Mouse (Mus musculus): ENCODE data around the gene Arntl.
A peak's percentile ranks its signal among the peaks of the same experiment; 100 is the strongest.

Gene Arntl

DNA sequence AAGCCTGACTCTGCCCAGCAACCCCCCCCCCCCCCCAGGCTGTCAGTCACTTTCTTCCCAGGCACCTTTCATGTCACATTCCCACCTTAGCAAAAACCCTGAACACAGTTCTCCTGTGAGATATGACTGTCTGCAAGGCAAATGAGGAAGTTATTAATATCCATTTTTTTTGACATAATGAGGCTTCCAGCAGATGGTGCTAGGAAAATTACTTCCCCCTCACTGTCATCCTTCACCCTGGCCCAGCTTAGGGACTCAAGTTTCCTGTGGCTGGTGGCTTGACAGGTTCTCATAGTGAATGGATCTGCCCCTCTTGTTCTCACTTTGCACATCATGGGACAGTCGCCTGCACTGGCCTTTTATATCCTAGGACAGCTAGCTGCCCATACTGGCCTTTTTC, 81.9 kb downstream of the Arntl start:
- no peak for DNase-seq (ENCODE audit: low read depth, low spot score)

DNA sequence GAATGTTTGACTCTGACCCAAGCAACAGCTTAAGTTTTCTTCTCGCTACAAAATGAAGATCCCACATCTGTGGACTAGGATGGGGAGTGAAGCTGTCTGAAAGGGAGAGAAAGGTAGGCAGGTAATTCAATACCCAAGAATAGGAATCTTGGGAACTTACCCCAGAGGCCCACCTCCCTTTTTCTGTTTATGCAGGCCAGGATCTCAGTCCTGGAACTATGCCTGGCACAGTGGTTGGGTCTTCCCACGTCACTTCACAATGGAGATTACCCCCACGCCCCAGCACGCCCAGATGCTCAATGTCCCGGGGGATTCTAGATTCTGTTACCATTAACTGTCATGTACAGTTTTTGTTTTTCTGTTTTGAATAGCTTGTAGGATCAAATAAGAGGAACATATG, 84.5 kb downstream of the Arntl start:
- DNase-seq (ENCODE audit: low read depth, low spot score), result no peak

GRCm38 (mm10) chr7:113292193-113292592, 84.9 kb downstream of the Arntl start:
- DNase-seq (ENCODE audit: low read depth, low spot score), result no peak

GRCm38 (mm10) chr7:113294598-113294997, 87.3 kb downstream of the Arntl start:
- DNase-seq (ENCODE audit: low read depth, low spot score), result no peak

- peak; percentile 93 for DNase-seq (ENCODE audit: low read depth, low spot score)
Observed at GRCm38 (mm10) chr7:113295077-113295890, 88.0 kb downstream of the Arntl start.

GRCm38 (mm10) chr7:113297813-113298212, 90.5 kb downstream of the Arntl start:
- DNase-seq (ENCODE audit: low read depth, low spot score), result no peak

DNA sequence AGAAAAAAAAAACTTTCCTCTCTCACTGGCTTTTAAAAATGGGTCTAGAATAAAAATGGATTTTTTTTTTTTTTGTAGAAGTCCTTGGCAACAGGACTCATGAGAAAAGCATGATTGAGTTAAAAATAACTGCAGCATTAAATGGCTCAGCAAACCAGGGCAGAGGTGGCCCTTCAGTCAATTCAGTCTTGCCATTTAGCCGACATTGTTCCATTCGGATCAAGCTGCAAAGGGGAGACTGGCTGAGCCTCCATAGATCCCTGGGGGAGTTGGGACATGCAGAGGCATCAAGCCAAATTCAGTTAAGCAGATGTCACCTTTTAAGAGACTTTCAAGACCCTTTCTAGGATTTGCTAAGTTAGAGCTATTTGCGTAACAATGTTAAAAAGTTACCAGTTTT, 102.9 kb downstream of the Arntl start:
- no peak for DNase-seq (ENCODE audit: low read depth, low spot score)

- DNase-seq (ENCODE audit: low read depth, low spot score), result peak; percentile 70
Observed at GRCm38 (mm10) chr7:113311784-113312183, 104.5 kb downstream of the Arntl start.

GRCm38 (mm10) chr7:113320128-113320527, 112.9 kb downstream of the Arntl start:
- DNase-seq (ENCODE audit: low read depth, low spot score), result no peak

GRCm38 (mm10) chr7:113334036-113334435, 126.8 kb downstream of the Arntl start:
- DNase-seq (ENCODE audit: low read depth, low spot score), result no peak

DNA sequence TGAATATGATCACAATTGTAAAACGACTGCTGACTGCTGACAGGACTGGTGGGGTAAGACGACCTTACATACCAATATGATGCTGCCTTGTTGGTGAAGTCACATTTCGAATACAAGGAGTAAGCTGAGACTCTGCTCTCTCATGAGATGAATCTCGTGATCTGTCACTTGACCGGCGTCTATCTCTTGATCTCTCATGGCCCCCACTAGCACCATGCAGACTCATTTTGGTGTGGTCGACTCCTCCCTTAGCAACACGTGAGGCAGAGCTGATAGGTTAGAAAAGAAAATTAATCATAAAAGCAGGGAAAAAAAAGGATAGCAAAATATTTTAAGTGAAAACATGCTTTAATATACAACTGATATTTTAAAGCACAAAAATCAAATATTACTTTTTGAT, 128.0 kb downstream of the Arntl start:
- no peak for DNase-seq (ENCODE audit: low read depth, low spot score)

DNA sequence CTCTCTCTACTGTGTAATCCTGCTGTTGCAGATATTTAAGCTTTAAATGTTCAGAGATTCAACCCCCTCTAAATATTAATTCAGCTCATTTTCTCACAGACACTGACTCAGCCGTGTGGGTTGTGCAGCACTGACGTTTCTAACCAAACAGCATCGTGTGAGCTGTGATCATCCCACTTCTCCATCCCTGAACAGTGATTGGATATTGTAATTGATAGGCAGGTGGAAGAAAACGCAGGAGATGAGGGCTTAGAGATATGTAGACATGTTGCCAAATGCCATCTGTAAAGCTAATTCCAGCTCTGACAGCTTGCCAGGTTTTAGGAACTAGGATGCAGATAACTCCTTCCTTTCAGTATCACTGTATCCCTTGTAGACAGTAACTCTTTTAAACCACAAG, 140.0 kb downstream of the Arntl start:
- DNase-seq (ENCODE audit: low read depth, low spot score), result peak; percentile 8

- no peak for DNase-seq (ENCODE audit: low read depth, low spot score)
Observed at GRCm38 (mm10) chr7:113347694-113348093, 140.4 kb downstream of the Arntl start.

DNA sequence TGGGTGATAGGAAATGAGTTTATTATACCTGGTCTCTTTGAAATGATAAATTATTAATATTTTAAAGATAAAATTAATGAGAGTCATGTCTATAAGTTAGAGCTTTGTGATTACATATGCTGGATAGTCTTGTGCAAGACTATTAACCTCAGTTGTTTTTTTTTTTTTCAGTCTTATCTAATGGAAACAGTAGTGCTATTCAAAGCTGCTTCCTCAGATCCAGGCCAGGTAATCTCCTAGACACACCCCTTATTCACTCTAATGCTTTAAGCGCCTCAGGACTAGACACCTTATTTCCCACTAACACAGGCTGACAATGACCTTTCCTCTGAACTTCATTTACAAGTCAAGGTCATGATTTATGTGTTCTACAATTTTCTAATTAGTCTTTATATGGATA, 141.8 kb downstream of the Arntl start:
- DNase-seq (ENCODE audit: low read depth, low spot score), result no peak

All from R1 (cell line).